Mouse (Mus musculus): ENCODE results near the gene Vps52.

The Vps52 gene

GRCm38 (mm10) chr17:33920282-33921097, 35.1 kb upstream of the Vps52 start:
- no peak for DNase-seq (ENCODE audit: low read depth)

GRCm38 (mm10) chr17:33921361-33921760, 34.3 kb upstream of the Vps52 start:
- DNase-seq (ENCODE audit: low read depth) = no peak

- DNase-seq (ENCODE audit: low read depth) = no peak
Measured at GRCm38 (mm10) chr17:33924577-33925283, 30.9 kb upstream of the Vps52 start.

- no peak for DNase-seq (ENCODE audit: low read depth)
Measured at GRCm38 (mm10) chr17:33925406-33926116, 30.1 kb upstream of the Vps52 start.

- DNase-seq (ENCODE audit: low read depth) = no peak
Measured at GRCm38 (mm10) chr17:33926207-33926932, 29.2 kb upstream of the Vps52 start.

GRCm38 (mm10) chr17:33928251-33928947, 27.2 kb upstream of the Vps52 start:
- DNase-seq (ENCODE audit: low read depth) = no peak

GRCm38 (mm10) chr17:33929371-33930279, 26.0 kb upstream of the Vps52 start, which contains the start of gene Rgl2:
TSS of gene Rgl2 (plus strand) at chr17:33929543.
- peak; percentile 89 for DNase-seq (ENCODE audit: low read depth)

GRCm38 (mm10) chr17:33930280-33931158, 25.1 kb upstream of the Vps52 start:
- DNase-seq (ENCODE audit: low read depth) = no peak

GRCm38 (mm10) chr17:33931159-33931866, 24.3 kb upstream of the Vps52 start:
- DNase-seq (ENCODE audit: low read depth) = no peak

- DNase-seq (ENCODE audit: low read depth) = no peak
Measured at GRCm38 (mm10) chr17:33931947-33932346, 23.7 kb upstream of the Vps52 start.

GRCm38 (mm10) chr17:33932448-33932847, 23.2 kb upstream of the Vps52 start:
- DNase-seq (ENCODE audit: low read depth) = no peak

GRCm38 (mm10) chr17:33932970-33933369, 22.6 kb upstream of the Vps52 start:
- DNase-seq (ENCODE audit: low read depth) = no peak

GRCm38 (mm10) chr17:33935422-33936055, 20.1 kb upstream of the Vps52 start:
- no peak for DNase-seq (ENCODE audit: low read depth)

GRCm38 (mm10) chr17:33936993-33937392, 18.6 kb upstream of the Vps52 start:
- no peak for DNase-seq (ENCODE audit: low read depth)

- DNase-seq (ENCODE audit: low read depth) = no peak
Measured at GRCm38 (mm10) chr17:33938783-33939182, 16.8 kb upstream of the Vps52 start.

GRCm38 (mm10) chr17:33940206-33940805, 15.3 kb upstream of the Vps52 start, which contains the start of the genes Pfdn6 and Wdr46:
TSS of gene Pfdn6 (minus strand) at chr17:33940343.
TSS of gene Wdr46 (plus strand) at chr17:33940660.
- DNase-seq (ENCODE audit: low read depth) = no peak

- no peak for DNase-seq (ENCODE audit: low read depth)
Measured at GRCm38 (mm10) chr17:33940981-33941380, 14.6 kb upstream of the Vps52 start.

GRCm38 (mm10) chr17:33941381-33941780, 14.2 kb upstream of the Vps52 start:
- no peak for DNase-seq (ENCODE audit: low read depth)
